ENCODE assay signal across 8 mouse cellular contexts in genomic region chr2:25054221-25055067, GRCm38 (mm10). TPM values are rescaled to one million over a fixed set of nuclear protein-coding genes. Genes with fewer than 3 reads are reported as not detected.
DNase-seq lines count a peak whose midpoint lies in the region; ATAC-seq and TF ChIP-seq lines count a peak whose summit lies in the region.

Gene Nsmf, plus strand, starts transcription at chr2:25054355.

- peaks cover 26% of the 10 kb centered on the region for H3K4me1 ChIP-seq in forebrain, embryonic 10.5 days
- H3K4me1 ChIP-seq in heart, embryonic 15.5 days (replicated peaks), result peaks cover 14% of the 10 kb centered on the region
- H3K4me1 ChIP-seq in liver, embryonic 14.5 days (replicated peaks; ENCODE audit: control insufficient read depth in 2 of 2, insufficient read depth in 2 of 2, low read length in 1 of 2), result peaks cover 0 to 3% of the 10 kb centered on the region in 2 experiments; a peak in 2 of 4 replicates
- H3K4me1 ChIP-seq in neural tube, embryonic 11.5 days (ENCODE audit: control insufficient read depth, insufficient read depth, low read length), result peaks cover 6% of the 10 kb centered on the region
- H3K4me1 ChIP-seq in stomach, postnatal 0 days (replicated peaks; ENCODE audit: control insufficient read depth, insufficient read depth), result peaks cover 6% of the 10 kb centered on the region; the same call in 1 of the 2 replicates

- peak; percentile 83 for DNase-seq in CD4-positive, CD25-positive, alpha-beta regulatory T cell, adult 2 months (ENCODE audit: low read depth, low spot score)
- DNase-seq in c-Kit-negative CD71-positive TER-119-positive erythroid progenitor cells, embryonic 14.5 days (ENCODE audit: low read depth, low spot score), result peak; percentile 61
- DNase-seq in forebrain, embryonic 10.5 days (ENCODE audit: extremely low spot score, low spot score), result peak; percentile 81
- DNase-seq in kidney, postnatal 25 days, result peak; percentile 91 to 93
- DNase-seq in liver, embryonic 14.5 days (ENCODE audit: low read depth in 3 of 3, low spot score in 3 of 3), result peak; percentile 55 to 64 (median 63)
- DNase-seq in neural tube, embryonic 11.5 days (ENCODE audit: low spot score), result peak; percentile 87
- peak; percentile 89 for DNase-seq in stomach, postnatal 0 days (ENCODE audit: low spot score)

- TF ChIP-seq EP300 in liver, embryonic 14.5 days (IDR thresholded peaks at IDR 0.05; ENCODE audit: low read depth), result no peak
- TF ChIP-seq EP300 in stomach, postnatal 0 days (optimal IDR thresholded peaks at IDR 0.05), result no peak

- peak within 1 kb of the TSS; percentile 77 for H3K9ac ChIP-seq in heart, embryonic 15.5 days
- H3K9ac ChIP-seq in liver, embryonic 14.5 days (replicated peaks), result peak within 1 kb of the TSS; percentile 59
- H3K9ac ChIP-seq in neural tube, embryonic 11.5 days (ENCODE audit: low read length), result peak within 1 kb of the TSS; percentile 83
- peak within 1 kb of the TSS; percentile 76 for H3K9ac ChIP-seq in stomach, postnatal 0 days (ENCODE audit: low read length)

- TF ChIP-seq CTCF in liver, embryonic 14.5 days (IDR thresholded peaks at IDR 0.05; ENCODE audit: low read depth), result peak; percentile 29; the same call in 1 of the 2 replicates
- peak; percentile 38; the same call in 1 of the 2 replicates for TF ChIP-seq CTCF in stomach, postnatal 0 days (IDR thresholded peaks at IDR 0.05; ENCODE audit: low read depth)

- 5% methylated on average over 47 of the region's 47 CpGs for WGBS in forebrain, embryonic 10.5 days
- WGBS in heart, embryonic 15.5 days, result 5% methylated on average over 47 of the region's 47 CpGs
- WGBS in liver, embryonic 14.5 days (ENCODE audit: insufficient replicate concordance), result 7% methylated on average over 47 of the region's 47 CpGs
- WGBS in neural tube, embryonic 11.5 days, result 8% methylated on average over 45 of the region's 47 CpGs
- 4% methylated on average over 46 of the region's 47 CpGs for WGBS in stomach, postnatal 0 days

- peaks cover 32% of the 10 kb centered on the region for H3K36me3 ChIP-seq in forebrain, embryonic 10.5 days (replicated peaks)
- H3K36me3 ChIP-seq in heart, embryonic 15.5 days, result peaks cover 5% of the 10 kb centered on the region
- no peaks in the 10 kb centered on the region for H3K36me3 ChIP-seq in liver, embryonic 14.5 days (replicated peaks; ENCODE audit: control insufficient read depth, insufficient read depth, low read depth)
- H3K36me3 ChIP-seq in neural tube, embryonic 11.5 days (ENCODE audit: control insufficient read depth, insufficient read depth, low read length), result 0 out of 2 replicates have a peak, but pooled peaks cover 2% of the 10 kb centered on the region
- H3K36me3 ChIP-seq in stomach, postnatal 0 days (ENCODE audit: control insufficient read depth, insufficient read depth, low read length), result no peaks in the 10 kb centered on the region

- peak; percentile 90 for ATAC-seq in heart, embryonic 15.5 days (replicated peaks; ENCODE audit: insufficient number of reproducible peaks, insufficient read depth, low FRiP score, low read depth)
- ATAC-seq in liver, embryonic 14.5 days (ENCODE audit: insufficient read depth), result peak; percentile 79
- ATAC-seq in neural tube, embryonic 11.5 days (ENCODE audit: insufficient read depth, low FRiP score, low TSS enrichment), result peak; percentile 92
- peak; percentile 90 for ATAC-seq in stomach, postnatal 0 days (ENCODE audit: low FRiP score, low TSS enrichment)

- H3K4me2 ChIP-seq in heart, embryonic 15.5 days, result peak within 1 kb of the TSS; percentile 86
- peak within 1 kb of the TSS; percentile 70 for H3K4me2 ChIP-seq in liver, embryonic 14.5 days (ENCODE audit: low read depth)
- peak within 1 kb of the TSS; percentile 59 for H3K4me2 ChIP-seq in neural tube, embryonic 11.5 days (ENCODE audit: low read depth)
- peak within 1 kb of the TSS; percentile 86 for H3K4me2 ChIP-seq in stomach, postnatal 0 days (replicated peaks; ENCODE audit: low read depth)

- H3K27me3 ChIP-seq in forebrain, embryonic 10.5 days (ENCODE audit: poor library complexity, severe bottlenecking), result no peaks in the 10 kb centered on the region
- H3K27me3 ChIP-seq in heart, embryonic 15.5 days, result no peaks in the 10 kb centered on the region
- no peaks in the 10 kb centered on the region for H3K27me3 ChIP-seq in liver, embryonic 14.5 days (ENCODE audit: control insufficient read depth, insufficient read depth, low read length)
- H3K27me3 ChIP-seq in neural tube, embryonic 11.5 days (ENCODE audit: control insufficient read depth, insufficient read depth, low read length), result no peaks in the 10 kb centered on the region
- H3K27me3 ChIP-seq in stomach, postnatal 0 days (ENCODE audit: control insufficient read depth, insufficient read depth, low read length), result no peaks in the 10 kb centered on the region

- peak within 1 kb of the TSS; percentile 91 for H3K27ac ChIP-seq in forebrain, embryonic 10.5 days
- H3K27ac ChIP-seq in heart, embryonic 15.5 days, result peak within 1 kb of the TSS; percentile 56
- no peak within 1 kb of the TSS for H3K27ac ChIP-seq in liver, embryonic 14.5 days
- H3K27ac ChIP-seq in neural tube, embryonic 11.5 days (ENCODE audit: low read depth, low read length), result no peak within 1 kb of the TSS
- no peak within 1 kb of the TSS for H3K27ac ChIP-seq in stomach, postnatal 0 days (replicated peaks)

- H3K9me3 ChIP-seq in forebrain, embryonic 10.5 days, result no peaks in the 10 kb centered on the region
- no peaks in the 10 kb centered on the region for H3K9me3 ChIP-seq in heart, embryonic 15.5 days (replicated peaks)
- no peaks in the 10 kb centered on the region for H3K9me3 ChIP-seq in liver, embryonic 14.5 days (ENCODE audit: control insufficient read depth, low read length)
- H3K9me3 ChIP-seq in neural tube, embryonic 11.5 days (ENCODE audit: control insufficient read depth, low read length), result no peaks in the 10 kb centered on the region
- H3K9me3 ChIP-seq in stomach, postnatal 0 days (ENCODE audit: control insufficient read depth, low read length), result no peaks in the 10 kb centered on the region

- peak within 1 kb of the TSS; percentile 90 for H3K4me3 ChIP-seq in forebrain, embryonic 10.5 days
- peak within 1 kb of the TSS; percentile 87 for H3K4me3 ChIP-seq in heart, embryonic 15.5 days
- peak within 1 kb of the TSS; percentile 62 to 71 for H3K4me3 ChIP-seq in liver, embryonic 14.5 days (ENCODE audit: insufficient read depth in 1 of 2, low read depth in 2 of 2, low read length in 2 of 2)
- H3K4me3 ChIP-seq in neural tube, embryonic 11.5 days (ENCODE audit: low read depth, low read length), result peak within 1 kb of the TSS; percentile 77
- peak within 1 kb of the TSS; percentile 73 for H3K4me3 ChIP-seq in stomach, postnatal 0 days (ENCODE audit: low read depth, low read length)

RNA-seq across cellular contexts. Expression of gene Nsmf, which starts in this region (rescaled TPM):
- 62.7 and 64.7 TPM in 2 replicates for polyA plus RNA-seq in forebrain, embryonic 10.5 days (2016; fragmentation: Nextera tagmentation; extraction: Ambion mirVana)
- 55.9 and 68.2 TPM in 2 replicates for polyA plus RNA-seq in heart, embryonic 15.5 days (2015; fragmentation: Nextera tagmentation; extraction: Ambion mirVana)
- 10.3 and 11.0 TPM in 2 replicates for polyA plus RNA-seq in liver, embryonic 14.5 days (2012; rRNA removed)
- polyA plus RNA-seq in liver, embryonic 14.5 days (2014; fragmentation: Nextera tagmentation; extraction: Ambion mirVana), result 3.3 and 6.3 TPM in 2 replicates
- polyA plus RNA-seq in neural tube, embryonic 11.5 days (2014; fragmentation: Nextera tagmentation; extraction: Ambion mirVana), result 52.6 and 56.1 TPM in 2 replicates
- polyA plus RNA-seq in stomach, postnatal 0 days (2015; fragmentation: Nextera tagmentation; extraction: Ambion mirVana), result 23.5 and 30.2 TPM in 2 replicates

Comparison
In these comparisons a context has a peak if more than half of its experiments do, and no peak if none do; other contexts are left out.
1. H3K27ac ChIP-seq: peak in forebrain, embryonic 10.5 days (single experiment) and heart, embryonic 15.5 days (single experiment); none in liver, embryonic 14.5 days (single experiment), neural tube, embryonic 11.5 days (single experiment) and stomach, postnatal 0 days (single experiment).
2. Peak in every context shown above with its lines, with median percentiles within 50 percentile points of each other: DNase-seq, H3K4me3 ChIP-seq, ATAC-seq, H3K4me2 ChIP-seq and H3K9ac ChIP-seq.